Mouse (Mus musculus) midbrain, embryonic 15.5 days (tissue): ENCODE measurements around the gene Usp3. TPM values are rescaled to one million over a fixed set of nuclear protein-coding genes. Genes with fewer than 3 reads are reported as not detected.

Experiments
- ATAC-seq: fragments of 200-750 bp; cut with Nextera tagmentation; replicated peaks from 2 replicates; pipeline ENCODE4 v1.8.0; 2017; ENCODE audit warnings: moderate TSS enrichment
- H3K27ac ChIP-seq: fragments of 300-500 bp; sonication (generic); 2 replicates; pipeline ENCODE4 v1.5.1; 2015; ENCODE audit warnings: mild to moderate bottlenecking, inconsistent platforms
- H3K27me3 ChIP-seq: fragments of 300-500 bp; sonication (generic); replicated peaks from 2 replicates; pipeline ENCODE4 v1.6.1; 2015; ENCODE audit warnings: inconsistent platforms
- H3K36me3 ChIP-seq: fragments of 300-500 bp; sonication (generic); replicated peaks from 2 replicates; pipeline ENCODE4 v1.6.1; 2015; ENCODE audit warnings: inconsistent platforms
- H3K4me1 ChIP-seq: fragments of 300-500 bp; sonication (generic); 2 replicates; pipeline ENCODE4 v1.6.1; 2015; ENCODE audit warnings: inconsistent platforms
- H3K4me2 ChIP-seq: fragments of 300-500 bp; sonication (generic); 2 replicates; pipeline ENCODE4 v1.6.1; 2015; ENCODE audit warnings: inconsistent platforms, mild to moderate bottlenecking, moderate library complexity
- H3K4me3 ChIP-seq: fragments of 300-500 bp; sonication (generic); 2 replicates; pipeline ENCODE4 v1.5.1; 2015; ENCODE audit warnings: mild to moderate bottlenecking, inconsistent platforms
- H3K9ac ChIP-seq: fragments of 300-500 bp; sonication (generic); 2 replicates; pipeline ENCODE4 v1.6.1; 2015; ENCODE audit warnings: mild to moderate bottlenecking, inconsistent platforms
- H3K9me3 ChIP-seq: fragments of 300-500 bp; sonication (generic); 2 replicates; pipeline ENCODE4 v1.6.1; 2016; ENCODE audit warnings: inconsistent platforms
- WGBS: fragments of 180-500 bp; shearing (Covaris S2); methylation state at CpG from one replicate; pipeline ENCODE4 v1.1.7; 2015; ENCODE audit warnings: mixed read lengths; 5-methylcytosine and 5-hydroxymethylcytosine counted together
- polyA plus RNA-seq: library from polyadenylated mRNA; unstranded; fragments of >200 nt; fragmentation: Nextera tagmentation; extraction: Ambion mirVana; gene quantifications from 2 replicates; pipeline ENCODE4 v1.2.1, GENCODE M21; 2015

The Usp3 gene
- polyA plus RNA-seq, 1 experiment from 2014 or later = 77.3 TPM

GRCm38 (mm10) chr9:66511580-66512350 is 81.2 kb downstream of the Usp3 start:
- peaks cover 23% of the 10 kb centered on the region for H3K36me3 ChIP-seq
- H3K4me3 ChIP-seq = peak overlapping the region; percentile 62
- H3K4me2 ChIP-seq = peak overlapping the region; percentile 96
- no peaks in the 10 kb centered on the region for H3K9me3 ChIP-seq
- H3K9ac ChIP-seq = peak overlapping the region; percentile 84
- ATAC-seq = peak; percentile 94
- H3K27ac ChIP-seq = peak overlapping the region; percentile 99
- H3K27me3 ChIP-seq = no peaks in the 10 kb centered on the region
- H3K4me1 ChIP-seq = peaks cover 25% of the 10 kb centered on the region
- under 1% methylated on average over 78 of the region's 78 CpGs for WGBS

GRCm38 (mm10) chr9:66510944-66511343 is 82.0 kb downstream of the Usp3 start:
- 0% methylated on average over 2 of the region's 2 CpGs for WGBS
- H3K4me2 ChIP-seq = peak overlapping the region; percentile 96
- peak overlapping the region; percentile 62 for H3K4me3 ChIP-seq
- peak overlapping the region; percentile 99 for H3K27ac ChIP-seq
- peaks cover 25% of the 10 kb centered on the region for H3K4me1 ChIP-seq
- peak overlapping the region; percentile 84 for H3K9ac ChIP-seq
- no peaks in the 10 kb centered on the region for H3K9me3 ChIP-seq
- ATAC-seq = no peak
- H3K27me3 ChIP-seq = no peaks in the 10 kb centered on the region
- H3K36me3 ChIP-seq = peaks cover 20% of the 10 kb centered on the region

GRCm38 (mm10) chr9:66510351-66510841 is 82.5 kb downstream of the Usp3 start:
- H3K9ac ChIP-seq = peak overlapping the region; percentile 84
- H3K36me3 ChIP-seq = peaks cover 19% of the 10 kb centered on the region; the same call in 1 of the 2 replicates
- WGBS = 58% methylated on average over 7 of the region's 7 CpGs
- H3K4me2 ChIP-seq = peak overlapping the region; percentile 96
- H3K27ac ChIP-seq = peak overlapping the region; percentile 99
- H3K4me3 ChIP-seq = 0 out of 2 replicates have a peak overlapping the region, but pooled peaks have one; percentile 5
- no peaks in the 10 kb centered on the region for H3K27me3 ChIP-seq
- H3K4me1 ChIP-seq = peaks cover 25% of the 10 kb centered on the region
- no peaks in the 10 kb centered on the region for H3K9me3 ChIP-seq
- no peak for ATAC-seq

- 69% methylated on average over 4 of the region's 4 CpGs for WGBS
- H3K9ac ChIP-seq = no peak overlapping the region
- ATAC-seq = no peak
- H3K4me2 ChIP-seq = no peak overlapping the region
- peaks cover 25% of the 10 kb centered on the region for H3K4me1 ChIP-seq
- no peak overlapping the region for H3K27ac ChIP-seq
- no peaks in the 10 kb centered on the region for H3K27me3 ChIP-seq
- peaks cover 33% of the 10 kb centered on the region; the same call in 1 of the 2 replicates for H3K36me3 ChIP-seq
- H3K9me3 ChIP-seq = no peaks in the 10 kb centered on the region
- no peak overlapping the region for H3K4me3 ChIP-seq
Observed at GRCm38 (mm10) chr9:66508890-66509399, 84.0 kb downstream of the Usp3 start.

- Histone ChIP-seq H3K36me3 (peaks cover 37% of the 10 kb centered on the region; the same call in 1 of the 2 replicates), H3K9ac (no peak overlapping the region), H3K4me2 (no peak overlapping the region)
Observed at GRCm38 (mm10) chr9:66507684-66508083, 85.3 kb downstream of the Usp3 start.

GRCm38 (mm10) chr9:66506424-66506823 is 86.5 kb downstream of the Usp3 start:
- Histone ChIP-seq H3K4me3 (no peak overlapping the region), H3K27me3 (no peaks in the 10 kb centered on the region), H3K27ac (no peak overlapping the region; the same call in 1 of the 2 replicates), H3K9me3 (no peaks in the 10 kb centered on the region), H3K9ac (no peak overlapping the region), H3K4me2 (no peak overlapping the region), H3K36me3 (peaks cover 45% of the 10 kb centered on the region), H3K4me1 (peaks cover 12% of the 10 kb centered on the region)
- ATAC-seq = no peak

More at GRCm38 (mm10) chr9:66507684-66508083, 85.3 kb downstream of the Usp3 start:
- Histone ChIP-seq H3K4me1 (peaks cover 16% of the 10 kb centered on the region), H3K27me3 (no peaks in the 10 kb centered on the region), H3K27ac (no peak overlapping the region), H3K9me3 (no peaks in the 10 kb centered on the region), H3K4me3 (no peak overlapping the region)
- ATAC-seq = no peak
- 78% methylated on average over 3 of the region's 3 CpGs for WGBS

- Histone ChIP-seq H3K9me3 (no peaks in the 10 kb centered on the region), H3K4me2 (no peak overlapping the region), H3K4me3 (no peak overlapping the region), H3K27me3 (no peaks in the 10 kb centered on the region), H3K27ac (no peak overlapping the region; the same call in 1 of the 2 replicates), H3K4me1 (peaks cover 11% of the 10 kb centered on the region), H3K36me3 (peaks cover 49% of the 10 kb centered on the region), H3K9ac (no peak overlapping the region)
- WGBS = 13% methylated on average over 4 of the region's 4 CpGs
- no peak for ATAC-seq
Observed at GRCm38 (mm10) chr9:66506011-66506410, 86.9 kb downstream of the Usp3 start.

- Histone ChIP-seq H3K4me3 (no peak overlapping the region), H3K4me2 (no peak overlapping the region), H3K27me3 (no peaks in the 10 kb centered on the region), H3K9ac (no peak overlapping the region), H3K9me3 (no peaks in the 10 kb centered on the region), H3K27ac (no peak overlapping the region), H3K36me3 (peaks cover 54% of the 10 kb centered on the region), H3K4me1 (peaks cover 4% of the 10 kb centered on the region)
- ATAC-seq = no peak
- 51% methylated on average over 9 of the region's 9 CpGs for WGBS
Observed at GRCm38 (mm10) chr9:66505141-66505917, 87.6 kb downstream of the Usp3 start.

- no peak for ATAC-seq
- no peaks in the 10 kb centered on the region for H3K9me3 ChIP-seq
- H3K4me1 ChIP-seq = no peaks in the 10 kb centered on the region
- H3K36me3 ChIP-seq = peaks cover 55% of the 10 kb centered on the region
- 91% methylated on average over 13 of the region's 13 CpGs for WGBS
- H3K27me3 ChIP-seq = no peaks in the 10 kb centered on the region
- no peak overlapping the region for H3K4me2 ChIP-seq
- no peak overlapping the region for H3K4me3 ChIP-seq
- no peak overlapping the region for H3K27ac ChIP-seq
- H3K9ac ChIP-seq = no peak overlapping the region
Observed at GRCm38 (mm10) chr9:66504518-66504917, 88.4 kb downstream of the Usp3 start.

GRCm38 (mm10) chr9:66503879-66504411 is 89.0 kb downstream of the Usp3 start:
- ATAC-seq = no peak
- no peak overlapping the region for H3K27ac ChIP-seq
- WGBS = 87% methylated on average over 4 of the region's 4 CpGs

GRCm38 (mm10) chr9:66501248-66501647 is 91.7 kb downstream of the Usp3 start:
- no peak overlapping the region for H3K4me3 ChIP-seq
- no peak overlapping the region for H3K4me2 ChIP-seq
- H3K27me3 ChIP-seq = no peaks in the 10 kb centered on the region
- no peaks in the 10 kb centered on the region for H3K4me1 ChIP-seq
- no peak overlapping the region for H3K27ac ChIP-seq
- H3K9ac ChIP-seq = no peak overlapping the region
- whole genome bisulfite sequencing = 83% methylated on average over 2 of the region's 2 CpGs
- H3K36me3 ChIP-seq = peaks cover 58% of the 10 kb centered on the region
- no peak for ATAC-seq
- no peaks in the 10 kb centered on the region for H3K9me3 ChIP-seq

More at GRCm38 (mm10) chr9:66503879-66504411, 89.0 kb downstream of the Usp3 start:
- Histone ChIP-seq H3K36me3 (peaks cover 49% of the 10 kb centered on the region), H3K4me3 (no peak overlapping the region), H3K9ac (no peak overlapping the region), H3K27me3 (no peaks in the 10 kb centered on the region), H3K4me2 (no peak overlapping the region), H3K9me3 (no peaks in the 10 kb centered on the region), H3K4me1 (no peaks in the 10 kb centered on the region)

GRCm38 (mm10) chr9:66493992-66494391 is 99.0 kb downstream of the Usp3 start:
- Histone ChIP-seq H3K27ac (no peak overlapping the region), H3K36me3 (peaks cover 66% of the 10 kb centered on the region), H3K4me3 (no peak overlapping the region), H3K27me3 (no peaks in the 10 kb centered on the region), H3K9ac (no peak overlapping the region), H3K4me2 (no peak overlapping the region), H3K9me3 (no peaks in the 10 kb centered on the region), H3K4me1 (no peaks in the 10 kb centered on the region)
- no peak for ATAC-seq
